ENCODE assay signal across 16 mouse cellular contexts in the genomic region with DNA sequence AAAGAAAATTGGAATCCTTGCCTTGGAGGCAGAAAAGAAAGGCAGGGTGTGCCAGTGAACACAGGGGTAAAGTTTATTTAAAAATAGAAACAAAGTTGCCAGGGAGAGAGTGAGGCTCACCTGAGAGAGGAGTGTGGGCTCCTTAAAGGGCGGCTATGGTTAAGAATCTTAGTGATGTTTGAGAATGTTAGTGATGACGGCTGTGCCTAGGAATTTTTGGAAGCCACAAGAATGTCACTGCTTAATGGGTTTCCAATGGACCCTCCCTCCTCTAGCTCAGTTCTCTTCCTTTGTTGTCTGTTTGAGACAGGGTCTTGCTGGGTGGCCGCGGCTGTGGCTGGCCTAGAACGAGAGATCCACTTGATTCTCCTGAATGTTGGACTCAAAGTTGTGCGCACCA.
"Had no signal": no experiment of that assay in that cellular context is flagged by ENCODE, and none has a peak within 500 bp of the region (broad histone marks: within the 10 kb centered on the region; RNA-seq: fewer than 3 reads in every experiment).

No protein-coding gene starts in this region.

- H3K9ac ChIP-seq: limb, embryonic 12.5 days; liver, embryonic 13.5 days; liver, postnatal 0 days; neural tube, embryonic 12.5 days had no signal

- H3K27me3 ChIP-seq: limb, embryonic 12.5 days; liver, embryonic 13.5 days; neural tube, embryonic 12.5 days had no signal

- DNase-seq: kidney, adult 9 months; kidney, postnatal 10 days; kidney, postnatal 4 days; liver; liver, embryonic 13.5 days; liver, postnatal 0 days; midbrain, embryonic 14.5 days; thymus, adult 2 months; thymus, postnatal 25 days had no signal

- H3K4me1 ChIP-seq: limb, embryonic 12.5 days; liver, embryonic 13.5 days had no signal

- H3K27ac ChIP-seq: layer of hippocampus, adult 2 months; limb, embryonic 12.5 days; liver, embryonic 13.5 days; midbrain, embryonic 10.5 days; neural tube, embryonic 12.5 days; stomach, postnatal 0 days had no signal

- H3K4me3 ChIP-seq: layer of hippocampus, adult 2 months; limb, embryonic 12.5 days; liver, embryonic 13.5 days; midbrain, embryonic 10.5 days; myocyte; neural tube, embryonic 12.5 days had no signal

- H3K36me3 ChIP-seq: limb, embryonic 12.5 days; liver, embryonic 13.5 days; midbrain, embryonic 10.5 days; neural tube, embryonic 12.5 days had no signal

- ATAC-seq: intestine, postnatal 0 days had no signal

- H3K4me2 ChIP-seq: limb, embryonic 12.5 days; liver, embryonic 13.5 days; neural tube, embryonic 12.5 days had no signal
